Mouse (Mus musculus) MEL (cell line): ENCODE measurements at regions not wholly inside any gene's neighbourhood (a gene's known extent, or its start where the extent isn't known, plus 50 kb on each side); places are given as distances from the start of the nearest gene placed in this dataset.

Experiments used
- DNase-seq: peaks from one replicate; pipeline ENCODE4 v3.0.0; 2011; ENCODE audit warnings: low read depth, low spot score
- H3K27ac ChIP-seq: 2 replicates; pipeline ENCODE4 v1.5.1; 2012; ENCODE audit warnings: low read depth, mild to moderate bottlenecking, control low read depth, low read length, moderate library complexity; ENCODE audit not compliant: control insufficient read depth
- H3K27me3 ChIP-seq, 2 experiments: fragments of 150-350 bp in 1 of 2; sonication (generic) in 1 of 2; 2 replicates each; pipeline ENCODE4 v1.6.1; 2012; ENCODE audit warnings: low read length in 2 of 2, mild to moderate bottlenecking in 2 of 2, improper control_type of control experiment in 1 of 2, moderate library complexity in 1 of 2; ENCODE audit not compliant: insufficient read depth in 2 of 2, control insufficient read depth in 1 of 2
- H3K36me3 ChIP-seq, 2 experiments: 2 replicates each; pipeline ENCODE4 v1.6.1; 2012 to 2014; ENCODE audit warnings: low read length in 2 of 2, improper control_type of control experiment in 1 of 2, inconsistent platforms in 1 of 2, mild to moderate bottlenecking in 1 of 2; ENCODE audit not compliant: insufficient read depth in 2 of 2, control insufficient read depth in 1 of 2
- H3K4me1 ChIP-seq, 2 experiments: fragments of 150-350 bp in 1 of 2; sonication (generic) in 1 of 2; 2 replicates each; pipeline ENCODE4 v1.6.1; 2012; ENCODE audit warnings: low read length in 2 of 2, improper control_type of control experiment in 1 of 2, mild to moderate bottlenecking in 1 of 2; ENCODE audit not compliant: insufficient read depth in 2 of 2, control insufficient read depth in 1 of 2
- H3K4me3 ChIP-seq, 2 experiments: fragments of 150-350 bp in 1 of 2; sonication (generic) in 1 of 2; 2 replicates each; pipeline ENCODE4 v1.5.1; 2012; ENCODE audit warnings: low read depth in 2 of 2, low read length in 2 of 2, mild to moderate bottlenecking in 2 of 2, moderate library complexity in 2 of 2, control low read depth in 1 of 2, improper control_type of control experiment in 1 of 2; ENCODE audit not compliant: control insufficient read depth in 1 of 2, insufficient read depth in 1 of 2
- H3K79me2 ChIP-seq: 2 replicates; pipeline ENCODE4 v1.6.1; 2012; ENCODE audit warnings: mild to moderate bottlenecking, low read length, moderate library complexity; ENCODE audit not compliant: control insufficient read depth, poor library complexity, insufficient read depth
- H3K9ac ChIP-seq: 2 replicates; pipeline ENCODE4 v1.6.1; 2012; ENCODE audit warnings: low read depth, mild to moderate bottlenecking, control low read depth, low read length, moderate library complexity; ENCODE audit not compliant: control insufficient read depth, poor library complexity, severe bottlenecking
- H3K9me3 ChIP-seq: fragments of 150-350 bp; sonication (generic); replicated peaks from 2 replicates; pipeline ENCODE4 v1.6.1; 2012; ENCODE audit warnings: mild to moderate bottlenecking, low read length, improper control_type of control experiment, moderate library complexity; ENCODE audit not compliant: insufficient read depth
- CHD1 ChIP-seq: IDR thresholded peaks from 2 replicates; pipeline ENCODE4 v1.6.1; 2012; ENCODE audit warnings: low read depth, mild to moderate bottlenecking, inconsistent platforms, low read length, improper control_type of control experiment
- CTCF ChIP-seq, 3 experiments: IDR thresholded peaks in 2 of 3; conservative IDR thresholded peaks in 1 of 3; 2 replicates each; pipeline ENCODE4 v1.5.1; 2011 to 2012; ENCODE audit warnings: low read length in 3 of 3, low read depth in 2 of 3, mild to moderate bottlenecking in 2 of 3, improper control_type of control experiment in 1 of 3, inconsistent platforms in 1 of 3, mixed read lengths in 1 of 3, moderate library complexity in 1 of 3; ENCODE audit not compliant: control insufficient read depth in 1 of 3, insufficient read depth in 1 of 3, poor library complexity in 1 of 3, severe bottlenecking in 1 of 3
- EP300 ChIP-seq, 2 experiments: IDR thresholded peaks; 2 replicates each; pipeline ENCODE4 v1.6.1; 2011; ENCODE audit warnings: improper control_type of control experiment in 2 of 2, low read length in 2 of 2, low read depth in 1 of 2, mild to moderate bottlenecking in 1 of 2
- ETS1 ChIP-seq: IDR thresholded peaks from 2 replicates; pipeline ENCODE4 v1.6.1; 2012; ENCODE audit warnings: low read depth, mild to moderate bottlenecking, inconsistent platforms, low read length, improper control_type of control experiment, moderate library complexity
- HCFC1 ChIP-seq: IDR thresholded peaks from 2 replicates; pipeline ENCODE4 v1.6.1; 2012; ENCODE audit warnings: low read depth, mild to moderate bottlenecking, inconsistent platforms, low read length, improper control_type of control experiment, moderate library complexity
- MAFK ChIP-seq: IDR thresholded peaks from 2 replicates; pipeline ENCODE4 v1.6.1; 2011; ENCODE audit warnings: low read depth, mild to moderate bottlenecking, low read length, improper control_type of control experiment, borderline replicate concordance
- MAZ ChIP-seq: IDR thresholded peaks from 2 replicates; pipeline ENCODE4 v1.6.1; 2012; ENCODE audit warnings: low read depth, mild to moderate bottlenecking, inconsistent platforms, low read length, improper control_type of control experiment
- MEF2A ChIP-seq: IDR thresholded peaks from 2 replicates; pipeline ENCODE4 v1.6.1; 2014; ENCODE audit warnings: low read depth, mild to moderate bottlenecking, inconsistent platforms, low read length, improper control_type of control experiment; ENCODE audit not compliant: poor library complexity, insufficient replicate concordance, severe bottlenecking; ENCODE audit errors: extremely low read depth
- NELFE ChIP-seq: IDR thresholded peaks from 2 replicates; pipeline ENCODE4 v1.6.1; 2011; ENCODE audit warnings: low read depth, low read length, improper control_type of control experiment
- NRF1 ChIP-seq: IDR thresholded peaks from 2 replicates; pipeline ENCODE4 v1.6.1; 2014; ENCODE audit warnings: low read depth, mild to moderate bottlenecking, inconsistent platforms, low read length, improper control_type of control experiment, moderate library complexity; ENCODE audit not compliant: poor library complexity, insufficient read depth, severe bottlenecking
- RAD21 ChIP-seq: IDR thresholded peaks from 2 replicates; pipeline ENCODE4 v1.6.1; 2011; ENCODE audit warnings: mild to moderate bottlenecking, low read depth, low read length, improper control_type of control experiment
- SMC3 ChIP-seq: IDR thresholded peaks from 2 replicates; pipeline ENCODE4 v1.6.1; 2011; ENCODE audit warnings: low read depth, low read length, improper control_type of control experiment
- UBTF ChIP-seq: IDR thresholded peaks from 2 replicates; pipeline ENCODE4 v1.6.1; 2012; ENCODE audit warnings: low read depth, mild to moderate bottlenecking, inconsistent platforms, low read length, improper control_type of control experiment, moderate library complexity, borderline replicate concordance; ENCODE audit not compliant: insufficient read depth
- USF1 ChIP-seq: IDR thresholded peaks from 2 replicates; pipeline ENCODE4 v1.6.1; 2014; ENCODE audit warnings: low read depth, mild to moderate bottlenecking, inconsistent platforms, low read length, improper control_type of control experiment, moderate library complexity
- USF2 ChIP-seq, 2 experiments: IDR thresholded peaks; 2 replicates each; pipeline ENCODE4 v1.6.1; 2011 to 2012; ENCODE audit warnings: improper control_type of control experiment in 2 of 2, low read length in 2 of 2, borderline replicate concordance in 1 of 2, inconsistent platforms in 1 of 2, low read depth in 1 of 2, mild to moderate bottlenecking in 1 of 2; ENCODE audit not compliant: insufficient read depth in 1 of 2
- ZKSCAN1 ChIP-seq: IDR thresholded peaks from 2 replicates; pipeline ENCODE4 v1.6.1; 2012; ENCODE audit warnings: low read depth, mild to moderate bottlenecking, inconsistent platforms, low read length, improper control_type of control experiment, moderate library complexity
- ZMIZ1 ChIP-seq: IDR thresholded peaks from 2 replicates; pipeline ENCODE4 v1.6.1; 2012; ENCODE audit warnings: low read depth, mild to moderate bottlenecking, inconsistent platforms, low read length, improper control_type of control experiment, moderate library complexity
- ZNF384 ChIP-seq: IDR thresholded peaks from 2 replicates; pipeline ENCODE4 v1.6.1; 2012; ENCODE audit warnings: low read depth, mild to moderate bottlenecking, inconsistent platforms, low read length, improper control_type of control experiment

DNA sequence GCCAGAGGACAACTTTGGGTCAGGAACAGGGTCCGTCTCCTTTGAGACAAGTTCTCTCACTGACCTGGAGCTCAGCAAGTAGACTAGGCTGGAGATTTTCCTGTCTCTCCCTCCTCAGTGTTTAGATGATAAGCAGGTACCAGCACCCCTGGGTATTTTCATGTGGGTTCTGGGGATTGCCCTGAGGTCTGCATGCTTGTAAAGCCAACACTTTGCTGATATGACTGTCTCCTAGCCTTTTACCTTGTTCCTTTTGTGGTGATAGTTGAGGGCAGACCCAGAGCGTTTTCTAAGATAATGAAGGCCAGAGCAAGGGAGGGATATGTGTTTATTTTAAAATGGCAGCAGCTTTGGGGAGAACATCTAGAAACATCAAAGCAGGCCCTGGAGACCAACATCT lies 114.1 kb upstream of the Cxcr4 start:
- TF ChIP-seq MAFK (no peak), ZNF384 (no peak), MEF2A (no peak), SMC3 (no peak), RAD21 (no peak), EP300 (IDR thresholded peaks at IDR 0.05; ENCODE audit: low read depth in 1 of 2, low read length in 2 of 2) (no peak), HCFC1 (no peak), UBTF (no peak), NELFE (no peak), CTCF (IDR thresholded peaks at IDR 0.05 in 2 of 3, conservative IDR thresholded peaks at IDR 0.05 in 1 of 3; ENCODE audit: control insufficient read depth in 1 of 3, insufficient read depth in 1 of 3, low read depth in 2 of 3, low read length in 3 of 3, poor library complexity in 1 of 3, severe bottlenecking in 1 of 3) (no peak), MAZ (no peak), CHD1 (no peak), ZKSCAN1 (no peak), USF1 (no peak), ETS1 (no peak), USF2 (IDR thresholded peaks at IDR 0.05; ENCODE audit: borderline replicate concordance in 1 of 2, insufficient read depth in 1 of 2, low read depth in 1 of 2, low read length in 2 of 2) (no peak), NRF1 (no peak), ZMIZ1 (no peak)
- Histone ChIP-seq H3K9ac (no peak overlapping the region), H3K4me3 (no peak overlapping the region), H3K9me3 (no peaks in the 10 kb centered on the region), H3K27me3 (no peaks in the 10 kb centered on the region), H3K4me1 (no peaks in the 10 kb centered on the region), H3K36me3 (no peaks in the 10 kb centered on the region), H3K27ac (no peak overlapping the region), H3K79me2 (no peaks in the 10 kb centered on the region)
- no peak for DNase-seq

GRCm38 (mm10) chr1:128705071-128705503 lies 113.0 kb upstream of the Cxcr4 start:
- no peaks in the 10 kb centered on the region for H3K27me3 ChIP-seq
- no peak overlapping the region for H3K27ac ChIP-seq
- no peak overlapping the region for H3K4me3 ChIP-seq
- no peak overlapping the region for H3K9ac ChIP-seq
- H3K79me2 ChIP-seq = no peaks in the 10 kb centered on the region
- no peaks in the 10 kb centered on the region for H3K4me1 ChIP-seq
- no peaks in the 10 kb centered on the region for H3K36me3 ChIP-seq
- H3K9me3 ChIP-seq = no peaks in the 10 kb centered on the region
- DNase-seq = peak; percentile 29
- TF ChIP-seq EP300 (IDR thresholded peaks at IDR 0.05; ENCODE audit: low read depth in 1 of 2, low read length in 2 of 2) (0 out of 4 replicates have a peak, but pooled peaks of 1 of the 2 experiments have one; percentile 25), ZMIZ1 (no peak)
- TF ChIP-seq, all 39 proteins: peak for 1
